Mouse (Mus musculus) kidney, postnatal 4 days (tissue): ENCODE results near the gene Padi1.

Experiments used
- DNase-seq, 2 experiments: peaks; one replicate each; pipeline ENCODE4 v3.0.0; 2021; ENCODE audit warnings: mixed read lengths in 2 of 2

The Padi1 gene

GRCm38 (mm10) chr4:140845666-140846065 is at the start of gene Padi1:
Gene Padi1, minus strand, starts transcription at chr4:140845778.
- DNase-seq: peak; percentile 30

GRCm38 (mm10) chr4:140892163-140892530 is 46.6 kb upstream of the Padi1 start:
- no peak for DNase-seq

DNA sequence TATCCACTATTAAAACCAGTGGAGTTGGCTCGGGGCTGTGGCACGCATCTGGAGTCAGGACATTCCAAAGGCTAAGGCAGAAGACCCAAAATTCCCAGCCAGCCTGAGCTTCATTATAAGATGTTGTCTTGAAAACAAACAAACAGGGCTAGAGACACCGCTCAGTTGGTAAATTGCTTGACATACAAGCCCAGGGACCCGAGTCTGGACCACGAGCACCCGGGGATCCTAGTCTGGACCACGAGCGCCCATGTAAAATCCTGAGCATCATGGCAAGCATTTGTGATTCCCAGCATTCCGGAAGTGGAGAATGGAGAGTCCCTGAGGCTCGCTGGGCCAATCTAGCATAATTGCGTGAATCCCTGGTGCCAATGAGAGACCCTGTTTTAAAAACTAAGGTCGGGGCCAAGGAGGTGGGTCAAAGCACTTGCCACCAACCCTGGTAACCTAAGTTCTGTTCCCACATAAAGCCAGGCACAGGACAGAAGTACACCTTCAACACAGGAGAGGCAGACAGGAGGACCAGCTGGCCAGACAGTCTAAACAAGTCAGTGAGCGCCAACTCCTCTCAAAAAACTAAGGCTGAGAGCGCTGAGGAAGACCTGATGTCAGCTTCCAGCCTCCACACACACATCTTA is 46.1 kb upstream of the Padi1 start:
- DNase-seq: no peak

DNA sequence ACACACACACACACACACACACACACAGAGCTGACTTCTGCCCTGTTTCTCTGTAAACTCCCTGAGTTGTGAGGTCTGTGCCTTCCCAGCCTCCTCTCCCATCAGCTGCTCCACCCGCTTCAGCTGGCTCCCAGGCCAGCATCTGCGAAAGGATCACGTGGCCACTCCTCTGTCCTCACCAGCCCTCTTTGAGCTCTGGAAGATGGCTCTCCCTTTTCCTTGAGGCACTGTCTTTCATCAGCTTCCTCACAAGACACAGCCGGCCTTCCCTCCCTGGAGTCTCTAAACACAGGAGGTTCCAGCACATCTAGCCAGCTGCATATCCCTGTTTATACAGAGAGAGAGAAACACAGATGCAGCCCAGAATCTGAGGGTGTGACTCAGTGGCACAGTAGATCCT is 38.3 kb upstream of the Padi1 start:
- no peak for DNase-seq

GRCm38 (mm10) chr4:140882981-140883380 is 37.4 kb upstream of the Padi1 start:
- no peak for DNase-seq

DNA sequence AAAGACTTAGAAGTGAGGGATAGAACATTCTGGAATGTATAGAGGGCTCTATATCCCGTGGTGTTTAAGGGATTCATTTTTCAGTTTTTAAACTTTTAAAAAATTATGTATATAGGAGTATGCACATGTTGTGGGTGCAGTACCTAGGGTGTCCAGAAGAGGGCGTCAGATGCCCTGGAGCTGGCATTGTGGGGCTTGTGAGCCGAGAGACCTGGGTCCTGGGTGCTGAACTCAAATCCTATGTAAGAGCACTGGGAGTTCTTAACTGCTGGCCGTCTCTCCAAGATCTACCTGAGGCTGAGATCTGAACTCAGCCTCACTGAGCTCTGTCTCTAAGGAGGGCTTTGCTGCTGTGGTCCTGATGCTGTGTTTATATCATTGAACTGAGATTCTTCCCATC is 36.8 kb upstream of the Padi1 start:
- DNase-seq: no peak

- DNase-seq: no peak
Observed at GRCm38 (mm10) chr4:140881771-140882170, 36.2 kb upstream of the Padi1 start.

- DNase-seq: no peak
Observed at GRCm38 (mm10) chr4:140881026-140881670, 35.6 kb upstream of the Padi1 start.

- DNase-seq: no peak
Observed at GRCm38 (mm10) chr4:140880207-140880606, 34.6 kb upstream of the Padi1 start.

DNA sequence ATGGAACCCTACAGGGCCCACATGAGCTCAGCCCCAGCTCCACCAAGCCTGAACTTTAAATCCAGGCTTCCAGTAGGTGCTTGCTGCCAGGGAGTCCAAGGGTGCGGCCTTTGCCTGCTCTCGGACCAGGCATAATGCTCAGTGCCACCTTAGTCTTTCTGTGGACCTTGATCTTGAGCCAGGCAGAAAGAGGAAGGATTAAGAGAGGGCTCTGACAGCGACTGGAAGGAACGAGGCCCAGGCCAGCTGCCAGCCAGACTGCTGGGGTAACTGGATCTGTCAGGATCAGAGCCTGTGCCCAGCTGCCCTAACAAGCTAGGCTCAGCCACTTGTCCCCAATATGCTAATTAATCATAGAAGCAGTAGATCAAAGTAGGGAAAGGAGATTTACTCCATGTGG is 34.2 kb upstream of the Padi1 start:
- peak; percentile 16 to 48 for DNase-seq

DNA sequence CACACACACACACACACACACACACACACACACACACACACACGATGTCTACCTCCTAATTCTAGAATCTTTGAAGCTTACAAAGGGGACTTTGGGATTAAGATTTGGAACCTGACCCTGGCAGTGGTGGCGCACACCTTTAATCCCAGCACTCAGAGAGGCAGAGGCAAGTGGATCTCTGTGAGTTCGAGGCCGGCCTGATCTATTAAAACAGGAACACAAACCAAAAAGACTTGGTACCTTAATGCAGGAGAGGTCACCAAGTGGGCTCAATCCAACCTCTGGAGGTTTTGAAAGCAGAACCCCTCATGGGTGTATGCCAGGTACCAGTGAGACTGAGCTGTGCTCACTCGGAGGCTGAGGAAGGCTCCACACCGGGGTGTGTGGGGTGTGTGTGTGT is 33.5 kb upstream of the Padi1 start:
- no peak for DNase-seq

- DNase-seq: no peak
Observed at GRCm38 (mm10) chr4:140878655-140879054, 33.1 kb upstream of the Padi1 start.

DNA sequence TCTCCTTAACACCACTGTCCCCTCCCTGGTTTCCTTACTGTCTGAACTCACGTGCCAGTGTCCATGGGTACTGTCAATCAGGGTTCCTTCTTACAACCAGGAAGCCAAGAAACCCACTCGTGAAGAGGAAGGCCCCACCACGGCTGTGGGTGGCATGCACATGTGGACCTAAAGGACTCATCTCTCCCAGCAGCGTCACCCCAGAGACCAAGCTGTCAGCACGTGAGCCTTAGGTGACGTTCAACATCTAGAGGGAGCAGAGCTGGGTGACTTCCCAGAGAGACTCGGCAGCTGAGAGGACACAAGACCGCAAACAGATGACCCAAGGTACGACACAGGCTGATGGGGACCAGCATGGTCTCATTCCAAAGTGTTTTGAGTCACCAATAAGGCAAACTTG is 31.9 kb upstream of the Padi1 start:
- no peak for DNase-seq

DNA sequence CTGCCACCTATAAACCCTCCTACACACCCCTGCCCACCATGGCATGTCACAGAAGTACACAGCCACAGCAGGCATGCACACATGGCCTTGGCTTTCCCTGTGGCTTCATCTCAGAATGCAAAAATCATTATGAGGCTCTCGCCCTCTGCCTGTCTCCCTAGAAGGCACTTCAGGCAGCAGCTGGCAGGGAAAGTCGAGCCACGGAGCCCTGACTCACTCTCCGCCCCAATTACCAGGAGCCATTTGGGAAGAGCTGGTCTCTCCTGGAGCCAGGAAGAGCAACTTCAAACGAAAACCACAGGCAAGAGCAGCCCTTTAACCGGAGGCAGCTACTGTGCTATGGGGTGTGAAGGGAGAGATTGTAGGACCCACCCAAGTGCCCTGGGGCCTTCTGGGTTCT is 31.1 kb upstream of the Padi1 start:
- DNase-seq: no peak

GRCm38 (mm10) chr4:140876161-140876560 is 30.6 kb upstream of the Padi1 start:
- no peak for DNase-seq

DNA sequence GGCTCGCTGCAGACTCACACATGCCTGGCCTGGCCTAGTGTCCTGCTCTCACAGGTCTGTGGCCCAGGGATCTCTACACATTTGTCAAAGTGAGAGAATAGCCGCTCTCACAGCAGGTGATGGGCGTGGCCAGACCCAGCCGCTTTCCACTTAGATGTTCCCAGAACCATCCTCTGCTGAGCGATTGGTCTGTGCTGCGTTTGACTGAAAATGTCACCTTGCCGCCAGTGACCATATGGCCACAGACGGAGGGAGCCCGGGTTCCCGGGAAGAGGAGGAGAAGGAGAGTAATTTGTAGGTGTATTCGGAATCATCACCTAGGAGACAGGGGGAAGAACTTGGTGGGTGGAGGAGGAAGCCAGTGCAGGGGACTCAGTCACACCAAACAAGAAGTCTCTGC is 27.4 kb upstream of the Padi1 start:
- no peak for DNase-seq

GRCm38 (mm10) chr4:140872686-140872992 is 27.1 kb upstream of the Padi1 start:
- DNase-seq: peak in 1 of 2 experiments; percentile 1

- peak; percentile 4 to 25 for DNase-seq
Observed at GRCm38 (mm10) chr4:140871851-140872685, 26.5 kb upstream of the Padi1 start.

DNA sequence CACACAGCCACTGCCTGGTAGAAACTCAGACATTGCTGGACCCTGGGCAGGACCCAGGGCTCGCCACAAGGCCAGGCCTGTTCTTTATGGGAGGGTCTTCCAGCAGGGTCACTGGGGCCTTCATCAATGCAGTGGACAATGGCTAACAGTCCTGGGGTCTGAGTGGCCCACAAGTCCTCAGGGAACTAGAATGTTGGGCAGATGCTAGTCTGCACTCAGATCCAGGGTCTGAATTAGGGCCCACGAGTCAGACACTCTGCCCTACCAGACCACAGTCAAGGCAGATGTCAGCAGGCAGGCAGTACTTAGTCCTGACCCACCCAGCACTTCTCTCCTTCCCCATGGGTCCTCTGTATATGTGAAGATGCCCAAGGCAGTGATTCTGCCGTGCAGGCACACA is 25.8 kb upstream of the Padi1 start:
- no peak for DNase-seq

- no peak for DNase-seq
Observed at GRCm38 (mm10) chr4:140870876-140871275, 25.3 kb upstream of the Padi1 start.

- DNase-seq: no peak
Observed at GRCm38 (mm10) chr4:140869945-140870344, 24.4 kb upstream of the Padi1 start.

DNA sequence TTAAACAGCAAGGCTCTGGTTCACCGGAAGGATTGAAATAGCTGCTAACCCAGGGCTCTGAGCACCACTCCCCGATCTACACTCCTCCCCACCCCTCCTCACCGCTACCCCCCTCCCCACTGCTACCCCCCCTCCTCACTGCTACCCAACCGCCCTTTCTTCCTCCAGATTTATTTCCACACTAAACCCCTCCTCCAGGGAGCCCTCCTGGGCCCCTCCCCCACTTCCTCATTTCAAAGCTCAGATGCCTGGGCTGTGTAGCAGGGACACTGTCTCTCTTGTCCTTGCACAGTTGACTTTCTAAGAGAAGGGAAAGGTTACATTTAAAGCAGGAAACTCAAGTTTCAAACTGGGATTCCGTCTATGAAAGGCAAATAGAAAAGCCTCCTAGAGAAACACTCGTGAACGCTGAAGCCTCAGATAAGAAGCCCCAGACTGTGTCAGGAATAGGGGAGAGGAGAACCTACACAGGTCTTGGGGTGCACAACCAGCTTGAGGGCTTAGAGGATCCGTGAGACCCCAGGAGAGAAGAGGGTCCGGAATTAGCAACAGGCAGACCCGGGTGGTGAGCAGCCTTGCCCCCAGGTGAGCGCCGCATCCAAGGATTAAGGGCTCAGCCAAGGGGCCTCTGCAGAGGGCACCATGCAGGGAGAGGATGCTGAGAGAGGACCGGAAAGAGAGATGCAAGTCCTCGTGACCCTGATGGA is 23.1 kb upstream of the Padi1 start:
- peak; percentile 20 to 35 for DNase-seq

GRCm38 (mm10) chr4:140862036-140862650 is 16.6 kb upstream of the Padi1 start:
- DNase-seq: no peak
